Mouse (Mus musculus): ENCODE data around the gene Slamf9.

Gene Slamf9
- long read RNA-seq, experiment 1, transcript Slamf9-201 (4 exons, 1,313 nt) = major isoform, 6 of 9 reads
- long read RNA-seq, experiment 1, partial matches to known transcripts = 1 of 9 reads
- long read RNA-seq, experiment 1, other reads (novel, unspliced or antisense) = 2 of 9 reads
- long read RNA-seq, experiment 2, transcript Slamf9-201 (4 exons, 1,313 nt) = major isoform, 5 of 8 reads
- long read RNA-seq, experiment 2, partial matches to known transcripts = 2 of 8 reads
- long read RNA-seq, experiment 2, other reads (novel, unspliced or antisense) = 1 of 8 reads

DNA sequence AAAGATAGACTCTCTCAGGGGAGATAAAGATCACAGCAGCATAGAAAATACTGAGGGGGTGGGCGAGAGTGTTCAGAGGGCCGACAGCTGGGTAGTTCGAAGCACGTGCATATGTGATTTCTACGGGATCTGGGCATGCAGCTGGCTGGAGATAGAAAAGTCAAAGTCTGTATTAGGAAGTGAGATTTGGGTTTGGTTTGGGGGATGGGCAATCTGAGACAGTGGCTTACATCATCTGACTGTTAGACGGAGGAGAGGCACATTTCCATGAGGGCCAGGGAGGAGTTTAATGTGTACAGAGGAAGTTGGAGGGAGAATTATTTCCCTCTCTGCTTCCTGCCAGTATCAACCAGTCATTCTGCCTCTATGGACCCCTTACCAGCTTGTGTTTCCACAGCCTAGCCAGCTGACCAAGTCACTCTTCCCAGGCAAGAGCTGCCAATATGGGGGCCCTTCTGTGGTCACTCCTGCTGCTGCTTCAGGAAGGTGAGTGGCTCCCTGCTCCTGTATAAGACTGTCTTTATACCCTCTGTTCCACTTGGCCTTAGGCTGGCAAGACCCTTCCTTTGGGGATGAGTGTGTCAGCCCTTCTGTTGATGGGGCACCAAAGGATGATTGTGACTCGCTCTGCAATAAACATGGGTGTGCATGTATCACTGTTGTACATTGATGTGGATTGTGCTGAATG lies at the start of gene Slamf9:
Gene Slamf9 (plus strand): TSS at position 305 of the 688 bp plus-strand sequence.
- intact Hi-C loops (cut with DNase I) = no loop called here

GRCm38 (mm10) chr1:172426419-172426818 lies 48.7 kb upstream of the Slamf9 start:
- intact Hi-C loops (cut with DNase I) = no loop called here

- intact Hi-C loops (cut with DNase I) = no loop called here
These were observed 47.3 kb upstream of the Slamf9 start for GRCm38 (mm10) chr1:172427841-172428240.

- intact Hi-C loops (cut with DNase I) = no loop called here
These were observed 46.5 kb upstream of the Slamf9 start for GRCm38 (mm10) chr1:172428614-172429013.

DNA sequence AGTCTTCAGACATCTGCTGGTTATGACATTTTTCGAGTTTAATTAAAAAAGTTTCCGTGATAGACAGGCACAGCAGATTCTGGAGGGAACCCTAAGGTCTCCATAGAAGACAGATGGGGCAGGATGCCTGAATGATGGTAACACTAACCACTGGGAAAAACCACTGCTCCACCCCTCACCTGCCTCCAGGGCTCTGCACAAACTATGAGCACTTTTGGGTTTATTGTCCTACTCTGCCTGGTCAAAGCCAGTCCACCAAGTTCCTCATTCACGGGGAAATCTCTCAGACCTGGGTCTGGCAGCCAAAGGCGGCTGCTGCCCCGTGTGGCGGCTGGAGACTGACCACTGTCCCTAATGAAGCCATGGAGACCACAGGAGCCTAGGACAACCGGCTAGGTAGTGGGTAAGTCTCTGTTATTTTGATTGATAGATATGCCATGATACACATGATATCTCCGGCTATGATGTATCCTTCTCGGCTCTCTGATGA lies 44.4 kb upstream of the Slamf9 start:
- intact Hi-C loops (cut with DNase I) = no loop called here

GRCm38 (mm10) chr1:172431836-172432586 lies 43.1 kb upstream of the Slamf9 start:
- intact Hi-C loops (cut with DNase I) = no loop called here

- intact Hi-C loops (cut with DNase I) = no loop called here
These were observed 42.6 kb upstream of the Slamf9 start for GRCm38 (mm10) chr1:172432587-172432955.

GRCm38 (mm10) chr1:172433012-172433850 lies 41.9 kb upstream of the Slamf9 start:
- intact Hi-C loops (cut with DNase I) = no loop called here

DNA sequence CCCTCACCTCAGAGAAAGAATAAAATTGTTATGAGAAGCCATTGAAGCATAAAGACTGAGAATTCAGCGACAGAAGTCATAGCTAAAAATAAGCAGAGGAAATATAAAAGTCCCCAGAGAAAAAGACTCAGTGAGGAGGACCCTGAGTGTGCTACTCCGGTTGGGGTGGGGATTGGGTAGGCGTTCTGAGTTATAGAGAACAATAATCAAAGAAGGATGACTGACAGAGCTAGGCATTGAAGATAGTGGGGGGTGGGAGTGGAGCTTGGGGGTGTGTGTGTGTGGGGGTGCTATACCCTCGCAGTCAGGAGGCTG lies 41.4 kb upstream of the Slamf9 start:
- intact Hi-C loops (cut with DNase I) = no loop called here

- intact Hi-C loops (cut with DNase I) = no loop called here
These were observed 38.4 kb upstream of the Slamf9 start for GRCm38 (mm10) chr1:172436785-172437184.

- intact Hi-C loops (cut with DNase I) = no loop called here
These were observed 36.5 kb upstream of the Slamf9 start for GRCm38 (mm10) chr1:172438621-172439020.

- intact Hi-C loops (cut with DNase I) = no loop called here
These were observed 34.6 kb upstream of the Slamf9 start for GRCm38 (mm10) chr1:172440521-172440920.

DNA sequence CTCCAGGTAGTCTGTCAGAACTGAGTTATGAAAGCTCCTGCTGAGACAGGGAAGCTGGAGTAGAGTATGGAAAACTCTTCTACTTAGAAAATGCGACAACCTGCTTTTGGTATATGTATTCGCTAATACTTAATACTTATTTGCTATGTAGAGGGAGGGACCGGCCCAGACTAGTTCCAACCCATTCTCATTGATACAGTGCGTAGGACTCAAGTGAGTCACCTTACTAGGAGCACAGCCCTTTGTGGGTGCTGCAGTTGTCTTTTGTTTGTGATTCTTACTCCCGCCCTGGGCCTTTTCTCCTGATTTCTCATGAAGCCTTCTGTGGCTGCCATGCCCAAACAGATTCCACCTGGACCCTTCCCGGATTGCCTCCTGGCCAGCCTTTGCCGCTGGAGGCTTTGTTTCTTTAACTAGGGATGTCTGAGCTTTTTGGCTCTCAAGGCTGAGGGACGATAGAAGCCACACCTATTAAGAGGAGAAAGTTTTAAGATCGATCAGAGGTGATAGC lies 33.2 kb upstream of the Slamf9 start:
- intact Hi-C loops (cut with DNase I) = no loop called here

DNA sequence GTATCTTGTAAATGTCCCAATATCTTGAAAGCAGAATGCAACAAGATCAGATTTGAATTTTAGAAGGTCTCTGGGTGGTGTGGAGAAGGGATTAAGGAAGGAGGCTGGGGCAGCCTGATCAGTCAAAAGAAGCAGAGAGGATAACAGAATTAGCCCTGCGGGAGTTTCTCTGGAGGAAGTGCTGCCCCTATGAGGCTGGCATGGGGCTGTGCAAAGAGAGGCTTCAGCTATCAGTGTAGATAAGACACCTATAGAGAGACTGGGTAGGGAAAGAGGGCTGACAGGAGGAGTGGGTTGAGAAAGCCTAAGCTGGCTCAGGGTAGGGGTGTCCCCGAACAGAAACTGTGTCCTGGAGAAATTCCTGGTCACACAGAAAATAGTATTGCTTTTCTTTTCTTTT lies 24.9 kb upstream of the Slamf9 start:
- intact Hi-C loops (cut with DNase I) = no loop called here

DNA sequence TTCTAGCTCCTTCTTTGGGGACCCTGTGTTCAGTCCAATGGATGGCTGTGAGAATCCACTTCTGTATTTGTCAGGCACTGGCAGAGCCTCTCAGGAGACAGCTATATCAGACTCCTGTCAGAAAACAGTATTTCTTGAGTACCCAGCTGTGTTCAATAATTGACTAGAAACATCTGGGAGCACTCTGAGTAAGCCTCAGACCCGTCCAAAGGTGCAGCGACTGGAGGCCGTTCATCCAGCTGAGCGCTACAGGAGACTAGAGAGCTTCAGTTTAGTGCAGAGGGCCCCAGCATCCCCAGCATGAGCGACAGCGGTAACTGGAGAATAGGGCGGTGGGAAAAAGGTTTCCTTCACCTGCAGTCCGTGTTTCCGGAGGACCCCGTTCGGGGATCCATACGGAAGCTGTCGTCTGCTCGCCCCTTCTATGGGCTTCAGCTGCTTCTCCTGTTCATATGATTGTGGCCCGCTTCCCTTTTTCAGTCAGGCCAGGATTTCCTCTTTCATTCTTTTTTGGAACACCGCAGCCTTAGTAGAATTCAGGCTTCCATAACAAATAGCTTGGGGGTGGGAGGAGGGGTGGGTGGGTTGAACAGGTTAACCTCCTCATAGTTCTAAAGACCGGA lies 24.2 kb upstream of the Slamf9 start:
- intact Hi-C loops (cut with DNase I) = no loop called here

DNA sequence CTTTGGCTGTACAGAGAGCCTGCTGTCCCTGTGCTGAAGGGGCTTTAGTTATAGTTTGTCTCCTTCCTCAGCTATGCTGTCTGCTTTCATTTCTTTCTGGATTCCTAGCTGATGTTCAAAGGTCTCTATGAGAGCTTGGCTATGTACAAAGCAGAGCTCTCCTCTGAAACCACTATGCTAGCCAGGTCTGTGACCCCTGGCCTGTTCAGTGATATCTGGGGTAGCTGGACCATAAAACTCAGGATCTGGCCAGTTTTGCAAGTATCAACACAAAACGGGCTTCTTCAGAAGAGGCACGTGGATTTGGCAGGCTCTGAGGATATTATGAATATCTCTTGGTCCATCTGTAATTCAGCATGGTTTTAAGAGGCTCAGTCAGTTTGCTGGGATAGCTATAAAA lies 22.2 kb upstream of the Slamf9 start:
- intact Hi-C loops (cut with DNase I) = no loop called here

DNA sequence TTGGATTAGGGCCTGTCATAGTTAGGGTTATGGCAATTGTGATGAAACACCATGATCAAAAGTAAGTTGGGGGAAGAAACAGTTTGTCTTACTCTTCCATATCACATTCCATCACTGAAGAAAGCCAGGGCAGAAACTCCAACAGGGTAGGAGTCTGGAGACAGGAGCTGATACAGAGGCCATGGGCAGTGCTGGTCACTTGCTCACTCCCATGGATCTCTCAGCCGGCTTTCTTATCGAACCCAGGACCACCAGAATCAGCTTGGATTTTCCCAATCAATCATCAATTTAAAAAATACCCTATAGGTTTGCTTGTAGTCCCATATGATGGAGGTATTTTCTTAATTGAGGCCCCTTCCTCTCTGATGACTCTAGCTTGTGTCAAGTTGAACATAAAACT lies 21.3 kb upstream of the Slamf9 start:
- intact Hi-C loops (cut with DNase I) = no loop called here

GRCm38 (mm10) chr1:172455416-172455815 lies 19.7 kb upstream of the Slamf9 start:
- intact Hi-C loops (cut with DNase I) = no loop called here

DNA sequence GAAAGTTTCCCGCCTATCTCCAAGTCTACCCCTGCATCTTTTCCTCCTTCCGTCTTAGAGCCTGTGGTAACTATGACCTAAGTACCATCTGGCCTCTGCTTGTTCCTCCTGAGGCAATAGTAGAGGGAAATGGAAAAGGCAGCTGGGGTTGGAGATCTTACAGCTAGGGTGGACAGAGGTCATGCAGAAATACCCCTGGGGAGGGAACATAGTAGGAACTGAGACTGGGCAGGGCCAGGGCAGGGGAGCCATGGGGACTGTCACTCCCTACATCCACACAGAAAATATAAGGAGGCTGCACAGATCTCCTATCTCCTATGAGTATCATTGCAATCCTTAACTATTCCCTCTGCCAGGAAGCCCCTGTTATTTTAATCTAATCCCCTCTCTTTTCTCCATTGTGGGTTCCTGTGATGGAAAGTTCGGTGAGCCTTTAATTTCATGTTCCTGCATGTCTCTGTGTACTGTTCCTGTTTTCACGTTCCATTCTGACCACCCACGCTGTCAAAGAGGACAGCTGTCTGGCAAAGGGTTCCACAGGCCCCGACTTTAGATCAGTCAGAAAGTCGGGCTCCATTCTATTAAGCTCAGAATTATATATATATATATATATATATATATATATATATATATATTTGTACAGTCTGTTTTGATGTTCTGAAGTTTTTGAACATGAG lies 19.0 kb upstream of the Slamf9 start:
- intact Hi-C loops (cut with DNase I) = no loop called here

DNA sequence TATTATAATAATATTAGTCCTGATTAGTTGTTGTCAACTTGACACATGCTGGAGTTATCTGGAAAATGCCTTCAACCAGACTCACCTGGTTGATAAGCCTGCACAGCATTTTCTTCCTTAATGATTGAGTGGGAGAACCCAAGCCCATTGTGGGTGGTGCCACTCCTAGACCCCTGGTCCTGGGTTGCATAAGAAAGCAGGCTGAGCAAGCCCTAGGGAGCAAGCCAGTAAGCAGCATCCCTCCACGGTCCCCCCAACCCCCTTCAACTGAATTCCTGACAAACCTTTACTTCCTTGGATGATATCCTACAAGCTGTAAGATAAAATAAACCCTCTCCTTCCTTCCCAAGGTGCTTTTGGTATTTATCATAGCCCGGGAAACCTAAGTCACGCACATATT lies 18.0 kb upstream of the Slamf9 start:
- intact Hi-C loops (cut with DNase I) = no loop called here
